Mouse (Mus musculus) thymus, adult 2 months (tissue): ENCODE data around the gene Gm10972.

Source experiments
- CTCF ChIP-seq: fragments of 200-500 bp; IDR thresholded peaks from 2 replicates; pipeline ENCODE4 v1.5.1; 2012; ENCODE audit warnings: mild to moderate bottlenecking, control low read depth, low read length, moderate library complexity, borderline replicate concordance; ENCODE audit not compliant: control insufficient read depth, poor library complexity, insufficient read depth; ENCODE audit errors: extremely low read depth
- POLR2A ChIP-seq: fragments of 200-500 bp; IDR thresholded peaks from 2 replicates; pipeline ENCODE4 v1.6.1; 2012; ENCODE audit warnings: mild to moderate bottlenecking, low read length, control low read depth, moderate library complexity; ENCODE audit not compliant: control insufficient read depth, poor library complexity, insufficient read depth; ENCODE audit errors: extremely low read depth

GRCm38 (mm10) chr3:94595871-94596287 is 47.0 kb upstream of the Gm10972 start:
- TF ChIP-seq CTCF (no peak), POLR2A (no peak)
